Mouse (Mus musculus): ENCODE measurements around the gene Ppp1r10.
A peak's percentile ranks its signal among the peaks of the same experiment; 100 is the strongest.

Ppp1r10 gene

GRCm38 (mm10) chr17:35903343-35903991 is 12.8 kb upstream of the Ppp1r10 start:
- peak in 1 of 2 experiments; percentile 63 for DNase-seq (ENCODE audit: low spot score in 2 of 2)

DNA sequence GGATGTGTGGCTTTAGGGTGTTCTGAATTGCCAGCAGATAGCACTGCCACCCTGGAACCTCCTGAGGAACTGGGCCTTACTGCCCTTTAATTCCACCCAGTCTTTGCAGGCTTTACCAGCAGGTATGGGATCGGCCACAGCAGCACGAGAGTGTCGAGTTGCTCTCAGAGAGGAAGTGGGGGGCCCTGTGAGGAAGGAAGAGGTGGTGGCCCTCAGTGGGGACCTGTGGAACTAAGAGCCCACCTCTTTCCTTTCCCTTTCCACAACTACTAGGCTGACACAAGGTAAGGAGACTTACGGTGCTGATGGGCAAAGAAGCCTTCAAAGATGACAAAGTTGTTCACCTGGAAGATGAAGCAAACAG is 12.3 kb upstream of the Ppp1r10 start:
- DNase-seq (ENCODE audit: low spot score in 2 of 2), result no peak

DNA sequence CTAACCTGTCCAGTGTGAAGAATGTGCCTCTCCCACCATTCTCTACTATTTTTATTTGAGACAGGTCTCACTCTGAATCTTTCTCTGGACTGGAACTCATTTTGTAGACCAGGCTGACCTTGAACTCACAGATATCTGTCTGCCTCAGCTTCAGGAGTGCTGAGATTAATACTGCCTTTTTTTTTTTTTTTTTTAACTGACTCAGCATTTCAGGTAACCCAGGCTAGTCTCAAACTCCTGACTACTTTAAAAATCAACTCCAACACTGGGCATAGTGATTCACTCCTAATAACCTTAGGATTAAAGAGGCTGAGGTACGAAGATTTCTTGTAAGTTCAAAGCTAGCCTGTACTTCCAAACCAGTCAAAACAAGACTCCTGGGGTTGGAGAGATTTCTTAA is 10.6 kb upstream of the Ppp1r10 start:
- no peak for DNase-seq (ENCODE audit: low spot score in 2 of 2)

DNA sequence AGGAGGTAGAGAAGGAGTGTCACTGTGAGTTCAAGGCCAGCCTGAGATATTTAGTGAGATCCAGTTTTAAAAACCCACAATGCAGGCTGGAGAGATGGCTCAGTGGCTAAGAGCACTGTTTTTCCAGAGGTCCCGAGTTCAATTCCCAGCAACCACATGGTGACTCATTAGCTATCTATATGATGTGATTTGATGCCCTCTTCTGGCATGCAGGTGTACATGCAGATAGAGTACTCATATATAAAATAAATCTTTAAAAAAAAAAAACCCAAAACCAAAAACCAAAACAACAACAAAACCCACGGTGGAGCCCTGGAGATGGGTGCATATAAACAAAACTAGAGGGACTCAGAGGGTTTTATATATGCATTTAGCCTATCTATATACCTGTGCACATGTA is 8.6 kb upstream of the Ppp1r10 start:
- DNase-seq (ENCODE audit: low spot score in 2 of 2), result no peak

GRCm38 (mm10) chr17:35909186-35909918 is 6.9 kb upstream of the Ppp1r10 start:
- DNase-seq (ENCODE audit: low spot score in 2 of 2), result no peak

DNA sequence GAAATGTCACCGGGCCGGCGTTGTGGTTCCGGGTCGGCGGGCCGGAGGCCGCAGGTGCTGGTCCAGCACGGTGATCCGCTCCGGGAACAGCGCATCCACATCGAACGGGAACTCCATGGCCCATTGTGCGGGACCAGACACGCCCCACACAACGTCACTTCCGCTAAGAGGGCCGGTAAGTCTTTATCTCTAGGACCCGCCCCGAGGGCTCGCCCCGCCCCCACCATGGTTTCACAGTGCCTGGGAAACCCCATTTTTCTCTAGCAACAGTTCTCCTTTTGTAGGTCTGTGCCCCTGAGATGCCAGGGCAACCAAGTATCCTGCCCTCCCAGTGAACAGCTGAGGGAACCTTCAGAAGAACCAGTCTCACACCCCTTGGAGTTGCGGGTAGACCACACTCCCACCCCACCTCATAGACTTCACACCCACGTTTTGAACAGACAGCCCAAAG is 6.3 kb upstream of the Ppp1r10 start, which contains the start of gene Atat1:
TSS of gene Atat1 (minus strand) at position 157 of the 451 bp plus-strand sequence.
- peak; percentile 93 to 94 for DNase-seq (ENCODE audit: low spot score in 2 of 2)

GRCm38 (mm10) chr17:35914975-35915374 is 1.3 kb upstream of the Ppp1r10 start:
- DNase-seq (ENCODE audit: low spot score in 2 of 2), result no peak

DNA sequence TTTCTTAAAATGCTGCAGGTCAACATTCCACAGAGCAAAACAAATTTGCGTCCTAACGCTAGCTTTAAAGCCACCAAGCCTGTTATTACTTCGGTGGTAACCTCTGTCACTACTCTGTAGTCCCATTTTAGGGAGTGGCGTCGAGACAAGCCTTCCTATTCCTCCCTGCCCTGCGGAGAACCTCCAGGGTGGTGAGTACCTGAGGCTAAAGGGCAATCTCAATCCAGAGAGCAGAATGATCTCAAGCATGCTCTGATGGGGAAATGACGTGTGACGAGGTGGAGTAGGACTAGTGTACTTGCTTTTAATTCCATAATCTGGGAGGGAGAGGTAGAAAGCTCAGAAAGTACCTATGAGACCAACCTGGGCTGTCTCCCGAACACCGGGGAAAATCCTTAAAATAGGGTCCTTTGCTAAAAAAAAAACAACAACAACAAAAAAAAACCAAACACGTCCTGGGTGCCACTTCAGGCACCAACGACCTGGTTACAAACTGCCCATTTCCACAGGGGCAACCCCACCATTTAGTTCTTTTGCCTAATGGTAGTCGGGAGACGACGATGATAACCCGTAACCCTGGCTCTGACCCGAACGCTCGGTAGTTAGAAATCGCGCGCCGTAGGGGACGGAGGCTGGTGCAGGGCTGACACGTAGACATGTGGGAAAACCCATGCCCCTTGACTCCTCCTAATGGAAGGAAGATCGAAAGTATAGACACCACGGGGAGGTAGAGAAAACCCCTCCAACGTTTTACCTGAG is 517 bp upstream of the Ppp1r10 start:
- DNase-seq (ENCODE audit: low spot score in 2 of 2), result no peak

GRCm38 (mm10) chr17:35917143-35917462 is 869 bp downstream of the Ppp1r10 start:
- DNase-seq (ENCODE audit: low spot score in 2 of 2), result no peak

- DNase-seq (ENCODE audit: low spot score in 2 of 2), result peak; percentile 58 to 61
Observed at GRCm38 (mm10) chr17:35917463-35918251, 1.4 kb downstream of the Ppp1r10 start.

DNA sequence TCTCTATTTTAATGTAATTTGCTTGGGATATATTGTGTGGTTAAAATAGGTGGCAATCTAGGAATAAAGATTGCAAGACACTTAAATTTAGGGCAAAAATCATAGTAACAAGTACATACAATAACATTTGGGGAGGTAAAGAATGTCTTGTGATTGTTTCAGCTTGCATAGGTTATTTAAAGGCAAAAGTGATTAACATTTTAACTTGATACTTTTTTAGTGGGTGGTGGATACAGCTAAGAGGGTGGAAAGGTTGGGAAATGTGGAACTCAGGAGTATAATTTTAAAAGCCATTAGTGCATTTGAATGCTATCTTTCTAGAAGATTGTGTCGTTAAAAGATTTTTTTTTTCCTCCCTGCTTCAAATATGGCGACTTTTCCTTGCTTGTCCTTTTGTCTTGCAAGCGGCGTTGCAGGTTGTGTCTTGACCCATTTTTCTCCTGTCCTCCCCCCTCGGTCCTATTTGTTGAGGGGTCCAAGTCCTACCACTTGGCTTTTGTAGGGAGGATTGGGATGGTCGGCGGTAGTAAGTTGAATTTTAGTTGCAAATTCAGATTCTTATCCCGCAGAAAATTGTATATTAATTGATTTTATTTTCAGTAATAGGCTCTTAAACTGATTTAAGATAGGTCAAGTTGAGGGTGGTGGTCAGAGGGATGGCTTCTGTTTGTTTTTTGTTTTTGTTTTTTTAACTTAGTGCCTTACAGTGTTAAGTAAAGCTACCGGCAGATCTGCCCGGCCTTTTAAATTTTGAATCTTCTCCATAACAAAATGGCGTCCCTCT is 2.2 kb downstream of the Ppp1r10 start:
- peak; percentile 59 to 60 for DNase-seq (ENCODE audit: low spot score in 2 of 2)

- peak; percentile 96 to 97 for DNase-seq (ENCODE audit: low spot score in 2 of 2)
Observed at GRCm38 (mm10) chr17:35919060-35919715, 3.0 kb downstream of the Ppp1r10 start.

DNA sequence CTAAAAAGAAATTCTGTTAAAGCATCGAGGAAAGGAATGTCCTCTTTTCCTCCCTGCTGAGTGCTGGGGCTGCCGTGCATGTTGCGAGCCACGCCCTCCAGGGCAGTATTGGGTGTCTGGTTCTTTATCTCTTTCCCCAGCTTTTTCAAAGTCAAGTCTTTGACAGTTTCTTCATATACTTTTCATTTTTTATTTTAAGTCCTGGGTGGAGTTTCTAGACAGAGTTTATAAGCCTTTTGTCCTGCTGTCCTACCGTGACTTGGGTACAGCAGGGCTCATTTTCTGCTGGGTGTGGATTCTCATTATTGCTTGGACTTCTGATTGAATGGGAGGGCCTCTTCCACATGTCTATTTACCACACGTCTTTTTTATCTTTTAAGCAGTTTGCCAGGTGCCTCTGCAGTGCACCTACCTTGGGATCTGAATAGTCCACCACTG is 3.6 kb downstream of the Ppp1r10 start:
- DNase-seq (ENCODE audit: low spot score in 2 of 2), result no peak

GRCm38 (mm10) chr17:35920384-35920783 is 4.2 kb downstream of the Ppp1r10 start:
- DNase-seq (ENCODE audit: low spot score in 2 of 2), result no peak

- DNase-seq (ENCODE audit: low spot score in 2 of 2), result peak in 1 of 2 experiments; percentile 30
Observed at GRCm38 (mm10) chr17:35920862-35921562, 4.8 kb downstream of the Ppp1r10 start.

DNA sequence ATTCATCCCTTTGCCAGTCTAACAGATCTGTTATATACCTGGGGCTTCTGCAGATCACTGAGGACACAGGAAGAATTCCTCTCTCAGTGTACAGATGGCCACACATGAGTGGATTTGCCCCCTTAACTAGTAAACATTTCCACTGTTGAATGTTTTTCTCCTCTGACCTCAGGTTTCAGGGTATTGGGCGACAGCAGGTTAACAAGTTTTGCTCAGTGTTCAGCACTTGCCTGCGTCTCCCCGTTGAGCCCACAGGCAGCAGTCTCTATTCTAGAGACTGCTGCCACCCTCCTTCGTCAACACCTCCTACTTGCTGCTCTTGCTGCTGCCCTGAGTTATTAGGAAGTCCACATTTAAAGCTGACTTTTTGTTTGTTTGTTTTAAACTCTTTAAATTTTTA is 5.5 kb downstream of the Ppp1r10 start:
- DNase-seq (ENCODE audit: low spot score in 2 of 2), result no peak

DNA sequence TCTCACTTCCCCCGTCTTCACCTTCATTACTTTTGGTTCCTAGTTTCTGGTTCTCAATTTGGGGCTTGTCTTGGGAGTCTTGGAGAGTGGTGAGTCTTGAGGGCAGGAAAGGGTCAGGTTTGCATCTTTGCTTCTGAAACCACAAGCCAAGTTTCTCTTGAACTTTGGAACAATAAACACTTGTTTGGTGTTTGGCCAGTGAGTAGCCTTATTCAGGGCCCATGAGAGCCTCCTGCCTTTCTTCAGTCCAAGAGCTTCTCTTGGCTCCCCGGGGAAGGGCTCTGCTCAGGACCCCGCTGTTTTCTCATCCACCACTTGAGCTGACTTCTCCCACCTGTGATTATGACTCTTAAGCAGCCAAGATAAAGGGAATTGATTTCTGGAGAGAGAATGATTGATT is 6.3 kb downstream of the Ppp1r10 start:
- DNase-seq (ENCODE audit: low spot score in 2 of 2), result no peak

DNA sequence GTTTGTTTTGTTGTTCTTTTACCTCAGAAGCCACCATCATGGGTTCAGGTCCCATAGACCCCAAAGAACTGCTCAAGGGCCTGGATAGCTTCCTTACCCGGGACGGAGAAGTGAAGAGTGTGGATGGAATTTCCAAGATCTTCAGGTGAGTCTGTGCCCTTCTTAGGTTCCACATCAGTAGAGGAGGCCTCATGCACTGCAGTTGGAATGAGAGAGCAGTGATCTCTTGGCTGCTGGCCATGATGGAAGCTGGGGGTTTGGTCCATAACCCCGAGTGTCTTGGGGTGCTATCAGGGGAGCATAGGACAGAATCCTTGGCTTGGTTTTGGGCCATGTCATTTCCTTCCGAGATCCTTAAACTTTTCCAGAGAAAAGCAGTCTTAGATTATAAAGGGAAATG is 7.0 kb downstream of the Ppp1r10 start:
- DNase-seq (ENCODE audit: low spot score in 2 of 2), result no peak

- no peak for DNase-seq (ENCODE audit: low spot score in 2 of 2)
Observed at GRCm38 (mm10) chr17:35927471-35927870, 11.2 kb downstream of the Ppp1r10 start.

- no peak for DNase-seq (ENCODE audit: low spot score in 2 of 2)
Observed at GRCm38 (mm10) chr17:35929534-35929933, 13.3 kb downstream of the Ppp1r10 start.
